Mouse (Mus musculus) left cerebral cortex, adult 18-20 months (tissue): ENCODE measurements around the gene Ccdc58. TPM values are rescaled to one million over a fixed set of nuclear protein-coding genes. Genes with fewer than 3 reads are reported as not detected.
"Not testable (repeated sequence)": the region's sequence is repeated elsewhere in the genome, so short reads cannot be mapped to it uniquely, and the experiment has no call there.

ENCODE experiments used
- DNase-seq, 2 experiments: peaks; one replicate each; pipeline ENCODE4 v3.0.0; 2021 to 2022; ENCODE audit warnings: low spot score in 2 of 2, mixed read lengths in 1 of 2
- total RNA-seq, 2 experiments: library from RNA; stranded (reverse); gene quantifications; 2 replicates each; pipeline ENCODE4 v1.2.3; 2021

The Ccdc58 gene
- total RNA-seq, 2 experiments from 2014 or later: 13.6 to 15.8 TPM

DNA sequence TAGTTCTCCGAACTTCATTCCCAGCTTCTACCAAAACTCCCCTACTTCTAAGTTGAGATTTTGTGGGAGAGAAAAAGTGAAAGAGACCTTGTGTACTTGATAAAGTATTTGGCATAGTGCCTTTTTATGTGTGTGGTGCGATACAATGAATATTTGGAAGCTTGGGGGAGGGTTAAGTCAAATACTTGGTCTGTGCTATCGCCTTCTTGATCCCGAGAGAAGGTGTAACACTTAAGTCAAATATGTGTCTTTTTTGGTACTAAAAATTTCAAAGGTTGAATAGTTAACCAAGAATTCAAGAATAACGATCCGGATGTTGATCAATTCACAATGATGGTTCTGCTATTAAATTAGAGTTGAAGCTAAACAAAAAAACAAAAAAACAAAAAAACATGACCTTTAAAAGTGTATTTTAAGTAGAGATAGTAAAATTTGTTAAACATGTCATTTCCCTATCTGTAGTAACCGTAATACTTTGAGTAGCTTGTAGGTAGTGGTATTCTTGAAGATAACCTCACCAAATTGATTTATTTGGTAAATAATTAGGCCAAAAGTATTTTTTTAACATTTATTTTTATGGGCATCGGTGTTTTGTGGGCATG lies 1.0 kb downstream of the Ccdc58 start:
- DNase-seq: no peak

DNA sequence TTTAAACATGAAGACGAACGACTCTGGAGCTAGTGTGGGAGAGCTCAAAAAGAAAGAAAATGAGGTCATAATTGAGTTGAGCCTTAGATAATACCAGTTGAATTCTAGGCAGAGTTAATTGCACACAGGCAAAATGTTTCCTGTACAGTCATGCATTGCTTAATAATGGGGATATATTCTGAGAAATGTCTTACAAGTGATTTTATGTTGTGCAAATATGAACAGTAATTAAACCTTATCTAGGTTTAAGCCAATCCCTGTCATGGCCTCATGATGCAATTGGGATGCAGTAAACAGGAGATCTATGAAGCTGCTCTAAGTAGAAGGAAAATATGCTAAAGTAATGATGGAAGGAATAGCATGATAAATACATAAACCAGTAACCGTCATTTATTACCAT lies 3.3 kb downstream of the Ccdc58 start:
- DNase-seq: no peak

DNA sequence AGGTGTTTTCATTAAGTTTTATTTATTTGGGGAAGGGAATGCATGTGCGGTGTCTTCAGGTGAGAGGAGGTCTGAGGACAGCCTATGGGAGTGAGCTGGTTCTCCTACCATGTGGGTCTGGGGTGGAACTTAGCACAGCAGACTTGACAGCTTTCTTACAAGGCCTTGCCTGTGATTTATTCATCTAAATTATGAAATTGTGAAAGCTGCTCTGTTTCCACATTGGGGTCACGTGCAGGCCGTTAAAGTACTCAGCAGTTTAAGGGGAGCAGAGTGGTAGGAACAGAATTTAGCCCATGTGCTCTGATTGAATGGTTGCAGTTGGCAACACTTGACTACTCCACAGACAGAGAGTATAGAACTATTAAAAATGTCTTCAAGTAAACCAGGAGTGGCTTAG lies 8.4 kb downstream of the Ccdc58 start:
- DNase-seq: no peak

DNA sequence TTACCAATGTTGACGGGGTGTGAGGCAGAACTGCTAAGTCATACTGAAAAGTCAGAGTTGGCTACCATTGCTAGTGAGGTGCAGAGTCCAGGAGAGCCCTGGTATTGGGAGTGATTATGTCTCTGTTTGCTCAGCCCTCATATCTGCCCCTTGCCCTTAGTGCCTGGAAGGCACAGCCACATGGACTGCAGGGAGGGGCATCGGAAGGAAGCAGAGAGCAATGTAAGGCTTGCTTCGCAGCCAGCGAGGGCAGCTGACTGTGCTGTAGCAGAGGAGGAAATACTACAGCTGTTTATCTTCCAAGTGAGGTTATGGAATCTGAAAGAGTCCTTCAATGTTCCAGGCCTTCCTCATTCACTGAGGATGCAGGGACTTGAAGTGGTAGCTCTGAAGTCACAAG lies 16.4 kb downstream of the Ccdc58 start:
- DNase-seq: no peak

DNA sequence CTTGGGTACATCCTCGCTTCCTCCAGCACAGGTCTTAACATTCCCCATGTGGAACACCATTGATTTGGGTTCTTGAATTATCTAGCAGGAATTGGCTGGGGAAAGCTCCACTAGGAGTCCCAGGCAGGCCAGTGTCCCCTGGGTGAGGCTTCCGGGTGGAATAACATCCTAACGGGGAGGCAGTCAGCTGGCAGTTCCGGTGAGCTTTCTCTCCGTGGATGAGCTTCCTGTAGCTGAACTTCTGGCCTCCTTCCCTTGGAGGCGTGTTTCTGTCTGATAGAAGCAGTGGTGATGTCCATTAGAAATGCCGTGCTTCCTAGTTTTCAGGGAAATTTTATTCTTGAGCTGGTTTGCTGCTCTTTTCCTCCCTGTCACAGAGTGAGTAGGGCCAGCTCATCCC lies 17.6 kb downstream of the Ccdc58 start:
- no peak for DNase-seq

DNA sequence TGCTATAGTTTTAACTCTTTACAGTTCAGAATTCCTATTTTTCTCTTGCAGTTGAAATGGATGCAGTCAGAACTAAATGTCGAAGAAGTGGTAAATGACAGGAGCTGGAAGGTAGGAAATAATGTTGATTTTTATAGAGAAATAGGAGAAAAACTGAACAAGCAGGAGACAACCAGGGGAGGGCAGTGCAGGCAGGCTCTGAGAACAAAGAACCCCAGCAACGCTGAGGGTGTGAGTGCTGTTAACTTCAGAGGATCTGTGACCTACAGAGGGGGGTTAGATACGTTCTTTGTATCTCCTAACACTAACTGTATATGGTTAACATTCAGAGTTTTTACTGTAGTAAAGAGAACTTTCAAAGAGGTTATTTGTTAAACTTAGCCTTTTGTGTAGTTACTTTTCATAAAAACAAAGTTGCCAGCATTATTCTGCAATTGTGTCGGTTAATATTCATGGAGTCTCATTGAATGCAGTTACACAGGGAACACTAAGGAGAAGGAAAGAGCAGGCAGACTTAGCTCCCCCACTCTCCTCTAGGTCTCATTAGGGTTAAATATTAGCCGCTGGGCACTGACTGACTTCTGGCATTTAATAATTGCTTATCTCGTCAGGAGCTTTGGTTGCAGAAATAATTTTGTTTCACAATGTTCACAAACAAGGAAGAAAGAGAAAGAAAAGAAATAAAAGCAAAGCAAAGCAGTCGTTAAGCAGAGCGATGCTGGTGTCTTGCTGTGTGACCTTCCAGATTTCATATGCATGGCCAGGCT lies 18.5 kb downstream of the Ccdc58 start:
- no peak for DNase-seq

DNA sequence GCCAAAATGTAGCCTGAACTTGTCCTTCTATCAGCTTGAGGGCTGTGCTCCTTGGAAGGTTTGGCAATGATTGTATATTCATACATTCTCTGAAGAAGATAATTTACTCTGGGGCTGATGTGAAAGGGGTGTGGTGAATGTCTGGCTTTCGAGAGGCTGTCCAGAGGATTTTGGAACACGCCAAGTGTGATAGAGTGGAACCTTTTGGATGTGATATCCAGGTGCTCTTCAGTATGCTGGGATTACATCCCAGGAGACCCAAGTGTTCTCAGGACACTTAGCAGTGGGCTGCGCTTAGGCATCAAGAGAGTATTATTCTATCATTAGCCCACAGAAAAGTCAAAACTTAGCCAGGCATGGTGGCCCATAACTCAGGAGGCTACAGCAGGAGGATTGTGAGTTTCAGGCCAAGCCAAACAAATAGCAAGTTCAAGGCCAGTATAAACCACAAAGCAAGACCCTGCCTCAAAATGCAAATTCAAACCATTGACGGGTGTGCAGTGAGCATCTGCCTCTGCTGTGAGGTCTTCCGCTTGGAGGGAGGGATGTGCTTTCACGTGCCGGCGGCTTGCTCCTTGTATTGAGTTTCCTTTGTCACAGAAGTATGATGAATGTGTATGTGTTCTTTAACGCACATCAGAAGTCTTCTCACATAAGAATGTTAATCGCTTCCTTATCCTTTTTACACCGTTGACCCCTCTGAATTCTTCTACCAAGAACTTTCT lies 19.5 kb downstream of the Ccdc58 start:
- DNase-seq: no peak

DNA sequence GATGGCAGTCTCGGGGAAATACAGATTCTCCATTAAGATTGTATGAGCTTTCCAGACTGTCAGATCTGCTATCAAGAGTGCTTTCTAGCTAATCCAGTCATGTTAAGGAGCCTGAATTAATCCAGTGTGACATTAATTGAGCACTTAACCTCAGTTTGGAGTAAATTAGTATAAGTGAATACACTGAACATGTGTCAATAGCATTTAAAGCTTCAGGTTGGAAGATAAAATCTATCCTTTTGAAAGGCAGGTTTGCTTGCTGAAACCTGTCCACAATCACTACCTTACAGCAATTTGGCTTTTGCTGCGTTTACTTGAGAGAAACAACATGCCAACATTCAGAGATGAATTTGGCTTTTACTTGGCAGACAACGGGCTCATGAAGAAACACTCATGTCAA lies 22.6 kb downstream of the Ccdc58 start:
- no peak for DNase-seq

DNA sequence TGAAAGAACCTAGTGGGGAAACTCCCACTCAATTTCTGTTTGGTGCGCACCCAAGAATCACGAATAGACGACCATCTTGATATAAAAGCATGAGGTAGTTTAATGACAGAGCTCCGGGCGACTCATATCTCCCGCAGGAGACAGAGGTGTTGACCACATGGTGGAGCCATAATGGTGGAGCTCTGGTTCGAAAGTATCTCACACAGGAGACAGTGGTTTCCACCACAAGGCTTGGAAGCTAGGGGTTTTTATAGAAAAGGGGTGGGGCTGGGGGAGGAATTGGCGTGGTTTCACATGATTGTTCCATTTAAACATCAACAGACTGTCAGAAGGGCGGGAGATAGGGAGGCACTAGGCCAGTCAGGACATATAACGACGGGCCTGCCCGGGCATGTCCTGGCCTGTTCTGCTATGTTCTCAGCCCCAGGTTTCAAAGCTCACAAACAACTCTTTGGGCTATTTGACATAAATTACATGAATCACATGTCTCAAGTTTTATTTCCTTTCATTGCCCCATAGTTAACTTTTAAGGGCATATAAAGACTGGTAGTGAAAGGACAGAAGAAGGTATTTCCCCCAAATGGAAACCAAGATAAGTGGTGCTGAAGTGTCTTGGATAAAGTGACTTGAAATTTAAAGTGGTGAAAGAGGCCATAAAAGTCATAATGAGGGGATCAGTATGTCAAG lies 26.5 kb downstream of the Ccdc58 start:
- not testable (repeated sequence) for DNase-seq

DNA sequence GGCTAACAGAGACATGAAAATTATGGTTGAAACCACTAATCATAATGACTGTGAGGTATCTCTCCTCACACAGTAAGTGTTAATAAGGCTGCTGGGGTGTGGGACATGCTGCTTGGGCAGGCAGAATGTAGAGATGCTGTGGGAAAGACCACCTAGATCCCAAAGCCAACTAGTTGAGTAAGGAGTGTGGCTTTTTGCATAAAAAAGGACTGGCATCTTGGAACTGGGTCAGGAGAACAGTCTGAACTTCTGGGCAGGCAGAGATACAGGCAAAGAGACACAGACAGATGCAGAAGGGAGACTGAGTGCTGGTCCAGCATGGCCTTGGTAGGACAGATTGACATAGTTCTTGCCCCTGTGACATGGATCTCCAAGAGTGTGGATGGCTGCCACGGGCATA lies 30.0 kb downstream of the Ccdc58 start:
- no peak for DNase-seq

DNA sequence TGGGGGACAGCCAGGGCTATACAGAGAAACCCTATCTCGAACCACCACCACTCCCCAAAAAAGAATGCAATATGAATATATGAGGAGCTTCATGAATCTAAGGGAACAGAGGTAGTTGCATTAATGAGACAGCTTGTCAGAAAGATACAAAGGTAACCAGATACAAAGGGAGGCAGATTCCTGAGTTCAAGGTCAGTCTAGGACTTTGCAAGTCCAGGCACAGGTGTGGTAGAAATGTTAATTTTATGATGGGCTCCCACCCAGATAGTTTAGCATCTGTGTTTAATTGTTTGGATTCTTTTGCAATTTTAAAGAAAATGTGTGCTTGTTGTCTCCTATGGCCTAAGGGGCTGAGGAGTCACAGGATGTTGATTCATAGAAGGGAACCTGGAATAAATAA lies 30.7 kb downstream of the Ccdc58 start:
- no peak for DNase-seq

DNA sequence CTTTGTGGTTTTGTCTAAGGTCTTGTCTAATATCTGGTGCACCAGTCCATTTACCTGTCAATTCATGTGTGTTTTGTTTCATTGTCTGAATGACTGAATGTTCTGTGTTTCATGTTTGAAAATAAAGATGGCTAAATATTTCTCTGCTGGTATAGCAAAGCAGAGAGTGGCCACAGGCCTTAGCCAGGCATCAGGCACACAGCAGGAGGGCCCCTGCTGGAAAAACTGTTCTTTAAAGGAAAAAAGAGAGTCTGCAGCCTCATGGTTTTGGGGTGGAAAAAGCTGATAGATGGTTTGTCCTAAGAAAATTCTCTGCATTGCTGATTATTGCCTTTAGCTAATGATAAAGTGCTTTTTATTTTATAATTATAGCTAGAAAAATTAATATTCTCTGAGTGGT lies 40.0 kb downstream of the Ccdc58 start:
- not testable (repeated sequence) for DNase-seq

DNA sequence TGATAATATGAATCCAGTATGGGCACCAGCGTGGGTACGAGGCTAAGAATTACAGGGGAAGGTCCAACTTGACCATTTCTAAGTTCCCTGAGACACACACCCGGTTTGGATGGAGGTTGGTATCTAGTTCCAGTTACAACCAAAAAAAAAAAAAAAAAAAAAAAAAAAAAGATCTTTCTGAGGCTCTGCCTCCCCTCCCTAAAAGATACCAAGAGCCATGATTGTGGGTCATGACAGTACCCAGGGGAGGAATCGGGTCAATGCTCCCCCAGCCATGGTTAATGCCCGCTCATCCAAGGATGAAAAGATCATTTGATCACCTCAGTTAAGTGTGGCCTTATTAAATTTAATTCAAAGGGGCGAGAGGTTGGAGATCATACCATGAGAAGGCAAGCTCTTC lies 44.3 kb downstream of the Ccdc58 start:
- DNase-seq: not testable (repeated sequence)

DNA sequence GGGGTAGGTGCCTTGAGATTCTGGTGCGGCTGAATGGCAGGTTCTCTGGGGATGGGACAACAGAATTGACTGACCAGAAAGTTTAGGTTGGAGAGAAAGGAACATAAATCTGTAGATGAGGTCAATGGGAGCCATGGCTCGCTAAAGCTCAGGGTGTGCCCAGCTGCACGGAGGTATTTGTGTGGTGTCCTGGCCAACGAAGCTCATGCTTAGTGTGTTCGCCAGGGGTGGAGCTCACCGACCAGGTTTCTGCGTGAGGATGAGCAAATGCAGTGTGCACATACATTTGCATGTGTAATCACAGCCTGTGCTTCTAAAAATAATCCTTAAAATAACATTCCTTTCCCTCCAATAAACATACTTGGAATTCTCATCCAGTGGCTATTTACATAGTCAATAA lies 56.6 kb downstream of the Ccdc58 start:
- no peak for DNase-seq

DNA sequence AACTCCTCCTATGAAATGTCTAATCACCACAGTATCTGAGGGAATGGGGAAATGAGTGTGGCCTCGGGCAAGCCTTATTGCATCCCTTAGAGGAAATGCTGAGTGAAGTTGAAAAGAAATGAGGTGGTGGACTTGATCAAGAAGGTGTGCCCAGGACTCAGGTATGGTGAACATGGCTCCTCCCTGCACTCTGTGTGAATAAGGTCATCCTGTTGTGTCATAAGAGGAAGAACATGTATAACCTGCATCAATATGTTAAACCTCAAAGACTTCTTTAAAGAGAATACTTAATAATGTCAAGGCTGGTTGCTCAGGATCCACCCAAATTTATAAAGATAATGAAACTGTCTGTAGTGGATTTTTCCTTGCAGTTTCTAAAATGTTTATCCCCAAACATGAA lies 59.7 kb downstream of the Ccdc58 start, which contains the start of gene Csta1:
Csta1 (minus strand) TSS at position 101 of the 400 bp plus-strand sequence.
- no peak for DNase-seq

DNA sequence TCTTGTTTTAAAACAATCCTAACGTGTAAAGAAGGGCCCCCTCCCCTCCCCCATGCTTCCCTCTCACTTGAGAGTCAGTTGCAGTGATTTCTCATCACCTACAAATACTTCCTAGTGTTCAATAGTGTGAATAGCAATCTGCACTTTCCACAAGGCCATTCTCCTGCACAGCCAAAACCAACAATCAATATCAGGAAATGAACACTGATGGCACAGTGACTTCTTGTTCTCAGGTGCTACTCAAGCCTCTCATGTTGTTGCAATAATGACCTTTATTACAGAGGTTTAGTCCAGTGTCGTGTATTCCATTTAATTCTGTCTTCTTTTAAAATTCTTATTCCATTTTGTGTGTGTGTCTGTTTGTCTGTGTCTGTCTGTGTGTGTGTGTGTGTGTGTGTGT lies 66.7 kb downstream of the Ccdc58 start:
- DNase-seq: no peak

Other genes starting within 250 kb of the Ccdc58 start
- gene Parp14, start 200.1 kb upstream of the Ccdc58 start, total RNA-seq: 1 to 10 TPM; 1.4 to 2.0 TPM
- 1 to 10 TPM; 2.3 to 3.4 TPM for gene Parp9, start 133.2 kb upstream of the Ccdc58 start, total RNA-seq
- 1 to 10 TPM; 4.0 to 5.6 TPM for gene Dtx3l, start 132.5 kb upstream of the Ccdc58 start, total RNA-seq
- gene Kpna1, start 92.9 kb upstream of the Ccdc58 start, total RNA-seq: 100 to 1,000 TPM; 148 to 152 TPM
- gene Wdr5b, start 30.5 kb upstream of the Ccdc58 start, total RNA-seq: 1 to 10 TPM; 3.4 to 4.8 TPM
- 10 to 100 TPM; 59.5 to 62.8 TPM for gene Fam162a, start 91 bp upstream of the Ccdc58 start, total RNA-seq
- not detected for gene Csta1, start 59.6 kb downstream of the Ccdc58 start, total RNA-seq
- gene Stfa2l1, start 85.1 kb downstream of the Ccdc58 start, total RNA-seq: not detected
- gene Gm5483, start 112.5 kb downstream of the Ccdc58 start, total RNA-seq: not detected
- not detected for gene Gm5416, start 138.7 kb downstream of the Ccdc58 start, total RNA-seq
- gene 2010005H15Rik, start 149.8 kb downstream of the Ccdc58 start, total RNA-seq: not detected
- not detected for gene Stfa1, start 205.3 kb downstream of the Ccdc58 start, total RNA-seq